Mouse (Mus musculus): ENCODE measurements around the gene Omg. TPM values are rescaled to one million over a fixed set of nuclear protein-coding genes. Genes with fewer than 3 reads are reported as not detected.

Omg gene
- polyA plus RNA-seq, 1 experiment, result 0.04 TPM

DNA sequence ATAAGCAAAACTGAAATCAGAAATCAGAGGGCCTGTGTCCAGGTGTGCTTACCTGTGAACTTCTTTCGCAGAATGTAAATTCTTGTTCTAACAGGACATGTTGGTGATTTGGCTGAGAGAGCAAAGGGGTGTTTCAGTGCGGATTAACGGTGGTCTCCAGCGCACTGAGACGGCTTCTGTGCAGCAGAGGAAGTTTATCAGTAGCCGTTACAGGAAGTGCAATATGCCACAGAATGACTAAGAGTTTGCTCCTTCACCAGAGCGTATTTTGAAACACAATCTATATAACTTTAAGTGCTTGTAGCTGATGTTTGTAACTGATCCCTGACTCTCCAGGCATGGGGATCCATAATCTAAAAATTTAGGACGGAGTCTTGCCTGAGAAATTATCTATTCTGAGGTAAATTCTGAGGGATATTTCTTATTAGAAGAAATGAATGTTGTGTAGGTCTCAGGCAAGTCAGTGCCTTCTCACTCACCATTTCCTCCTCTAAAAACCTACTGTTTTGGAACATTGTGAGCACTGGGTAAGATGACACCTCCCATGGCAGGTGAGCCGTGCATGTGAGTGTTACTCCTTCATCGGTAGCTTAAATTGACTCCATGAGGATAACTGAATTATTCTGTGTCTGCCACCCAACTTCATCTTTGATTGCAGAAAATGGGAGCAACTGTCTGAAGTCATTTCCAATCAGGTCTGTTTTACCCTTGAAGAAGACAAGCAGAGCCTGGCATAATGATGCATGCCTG lies 19.9 kb upstream of the Omg start, which contains the start of gene Evi2b:
Gene Evi2b (minus strand): TSS at position 203 of the 750 bp plus-strand sequence.
- no peak for TF ChIP-seq GATA1 (IDR thresholded peaks at IDR 0.05; ENCODE audit: low read length)

DNA sequence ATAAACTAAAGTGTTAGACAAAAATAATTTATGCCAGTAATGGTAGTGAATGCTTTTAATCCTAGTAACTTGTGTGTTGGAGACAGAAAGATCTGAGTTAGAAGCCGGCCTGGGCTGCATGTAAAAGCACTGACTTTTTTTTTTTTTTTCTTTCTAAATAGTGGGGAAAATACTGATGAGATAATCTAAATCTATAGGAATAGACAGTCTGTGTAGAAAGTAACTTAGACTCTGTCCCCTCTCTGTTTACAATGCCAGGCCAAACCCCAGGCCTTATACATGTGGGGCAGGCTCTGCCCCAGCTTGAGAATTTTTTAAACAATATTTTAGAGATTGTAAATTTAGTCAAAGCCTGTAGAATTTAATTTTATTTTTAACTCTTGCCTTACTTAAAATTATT lies 19.1 kb upstream of the Omg start:
- TF ChIP-seq GATA1 (IDR thresholded peaks at IDR 0.05; ENCODE audit: low read length), result no peak

DNA sequence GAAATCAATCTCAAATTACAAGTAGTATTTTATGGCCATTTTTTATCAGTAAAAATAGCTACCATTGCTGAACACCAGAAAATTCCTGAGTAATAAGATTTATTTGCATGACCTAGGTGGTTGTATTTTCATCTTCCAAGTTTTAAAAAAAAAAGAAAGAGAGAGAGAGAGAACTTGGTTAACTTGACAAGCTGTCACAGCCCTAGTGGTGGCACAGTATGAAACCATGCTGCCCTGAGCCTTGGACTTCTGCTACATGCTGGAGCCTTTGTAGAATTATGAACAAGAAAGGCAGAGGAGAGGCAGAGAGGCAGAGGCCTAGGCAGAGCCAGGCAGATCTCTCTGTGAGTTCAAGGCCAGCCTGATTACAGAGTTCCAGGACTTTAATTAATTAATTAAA lies 18.0 kb upstream of the Omg start:
- TF ChIP-seq GATA1 (IDR thresholded peaks at IDR 0.05; ENCODE audit: low read length), result no peak

DNA sequence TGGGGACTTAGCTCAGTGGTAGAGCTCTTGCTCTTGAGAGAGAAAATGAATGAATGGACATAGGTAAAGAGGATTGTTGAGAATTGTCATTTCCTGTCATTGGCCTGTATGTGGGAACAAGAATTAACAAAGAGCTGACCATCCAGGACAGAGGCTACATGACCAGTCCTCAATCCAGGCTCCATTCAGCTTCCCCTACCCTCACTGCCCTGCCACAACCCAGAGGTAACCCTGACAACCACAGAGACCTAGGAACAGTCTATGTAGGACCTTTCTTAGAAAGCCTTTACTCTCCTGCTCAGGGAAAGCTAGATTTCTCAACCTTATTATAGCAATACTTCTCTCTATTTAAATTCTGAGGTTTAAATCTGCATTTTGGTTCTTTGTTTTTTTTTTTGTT lies 16.9 kb upstream of the Omg start:
- no peak for TF ChIP-seq GATA1 (IDR thresholded peaks at IDR 0.05; ENCODE audit: low read length)

DNA sequence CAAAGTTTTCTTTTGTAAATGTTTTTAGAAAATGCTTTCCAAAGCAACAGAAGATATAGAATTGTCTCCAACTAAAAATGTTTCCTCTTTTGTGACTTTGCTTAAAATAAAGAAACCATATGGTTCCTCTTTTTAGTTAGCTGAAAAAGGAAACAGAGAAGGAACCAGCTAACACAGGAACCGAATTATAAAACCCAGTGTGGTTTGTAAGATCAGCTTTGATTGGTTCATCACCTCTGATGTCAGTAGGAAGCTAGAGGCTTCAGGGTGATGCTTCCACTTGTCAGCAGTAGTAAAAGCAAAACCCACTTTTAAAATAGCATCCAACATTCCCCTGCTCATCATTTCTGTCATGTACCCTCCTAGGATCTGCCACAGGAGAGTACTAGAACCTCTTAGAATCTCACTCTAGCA lies 16.0 kb upstream of the Omg start:
- TF ChIP-seq GATA1 (IDR thresholded peaks at IDR 0.05; ENCODE audit: low read length), result no peak

DNA sequence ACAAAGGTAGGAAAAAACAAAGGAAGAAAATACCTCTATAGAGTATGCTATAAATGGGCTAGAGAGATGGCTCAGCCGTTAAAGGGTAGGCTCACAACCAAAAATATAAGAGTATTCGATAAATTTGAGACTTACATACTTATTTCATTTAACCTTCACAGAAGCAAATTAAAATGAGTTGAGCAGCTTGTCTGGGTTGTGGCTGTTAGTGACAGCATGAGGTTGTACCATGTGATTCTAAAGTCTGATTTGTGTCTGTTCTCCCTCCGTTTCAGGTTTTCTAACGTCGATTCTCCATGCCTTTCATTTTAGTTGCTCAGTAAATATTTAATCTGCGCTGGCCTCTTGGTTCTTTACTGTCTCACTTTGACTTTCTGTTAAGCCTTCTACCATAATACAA lies 15.4 kb upstream of the Omg start:
- no peak for TF ChIP-seq GATA1 (IDR thresholded peaks at IDR 0.05; ENCODE audit: low read length)

DNA sequence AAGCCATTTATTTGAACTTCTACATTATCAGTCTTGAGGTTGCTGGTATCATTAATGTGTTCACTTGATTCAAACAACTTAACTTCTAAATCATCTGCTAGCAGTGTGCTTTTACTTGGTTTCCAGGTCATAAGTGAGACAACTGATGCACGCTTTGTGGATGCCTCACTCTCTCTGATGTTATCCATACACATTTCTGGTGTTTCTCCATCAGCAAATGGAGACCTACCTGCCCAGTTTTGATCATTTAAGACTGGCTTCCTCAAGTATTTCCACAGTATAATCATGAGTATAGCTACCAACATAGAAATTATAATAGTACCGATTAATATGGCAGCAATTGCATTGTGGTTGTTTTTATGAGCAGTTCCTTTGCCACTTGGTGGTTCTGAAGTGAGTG lies 11.9 kb upstream of the Omg start:
- TF ChIP-seq GATA1 (IDR thresholded peaks at IDR 0.05; ENCODE audit: low read length), result no peak

DNA sequence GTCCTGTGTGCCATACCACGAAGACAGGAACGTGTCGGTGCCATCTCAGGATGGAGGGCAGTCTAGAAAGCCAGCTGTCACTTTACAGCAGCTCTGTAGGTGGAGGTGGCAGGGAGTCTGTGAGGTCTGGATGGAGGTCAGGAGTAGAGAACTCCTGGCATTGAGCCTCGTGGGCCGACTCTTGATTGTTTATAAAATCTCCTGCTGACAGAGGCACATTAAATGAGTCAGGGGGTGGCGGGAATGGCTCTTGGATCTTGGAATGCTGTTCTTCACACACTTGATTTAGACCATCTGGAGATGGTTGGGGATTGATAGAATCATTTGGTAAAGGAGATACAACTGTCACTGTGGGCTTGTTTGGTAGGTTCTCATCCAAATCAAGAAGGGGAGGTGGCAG lies 11.4 kb upstream of the Omg start:
- TF ChIP-seq GATA1 (IDR thresholded peaks at IDR 0.05; ENCODE audit: low read length), result no peak

DNA sequence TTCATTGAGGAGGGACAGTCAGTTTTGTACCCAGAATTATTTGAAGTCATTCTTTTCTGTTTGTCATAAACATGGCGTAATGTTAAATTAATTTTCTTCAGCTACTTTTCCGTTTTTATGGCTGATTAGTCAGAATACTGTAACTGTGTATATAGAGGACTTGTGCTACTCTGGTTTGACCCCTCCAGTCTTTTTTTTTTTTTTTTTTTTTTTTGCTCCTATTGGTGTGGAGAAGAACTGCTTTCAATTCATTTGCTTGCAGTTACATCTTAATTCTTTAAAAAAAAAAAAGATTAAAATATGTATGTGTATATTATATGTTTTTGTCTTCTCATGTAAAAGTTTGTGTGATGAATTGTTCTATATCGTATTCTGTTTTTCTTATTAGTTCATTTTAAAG lies 8.1 kb upstream of the Omg start:
- no peak for TF ChIP-seq GATA1 (IDR thresholded peaks at IDR 0.05; ENCODE audit: low read length)

DNA sequence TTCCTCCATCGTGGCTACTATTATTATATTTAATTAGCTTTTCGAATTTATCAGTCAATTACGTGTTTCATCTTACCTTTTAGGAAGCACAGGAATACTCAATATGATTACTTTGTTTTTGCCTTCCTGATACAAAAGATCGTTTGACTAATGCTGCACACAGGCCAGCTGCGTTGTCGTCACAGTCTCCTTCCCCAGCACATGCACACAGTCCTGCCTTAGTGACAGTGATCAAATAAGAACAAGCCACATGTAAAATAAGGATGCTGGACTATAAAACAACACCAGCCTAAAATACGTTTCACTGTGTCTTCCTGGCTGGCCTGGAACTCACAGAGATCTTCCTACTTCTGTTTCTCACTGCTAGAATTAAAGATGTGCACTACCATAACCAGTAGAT lies 622 bp upstream of the Omg start:
- TF ChIP-seq GATA1 (IDR thresholded peaks at IDR 0.05; ENCODE audit: low read length), result no peak

DNA sequence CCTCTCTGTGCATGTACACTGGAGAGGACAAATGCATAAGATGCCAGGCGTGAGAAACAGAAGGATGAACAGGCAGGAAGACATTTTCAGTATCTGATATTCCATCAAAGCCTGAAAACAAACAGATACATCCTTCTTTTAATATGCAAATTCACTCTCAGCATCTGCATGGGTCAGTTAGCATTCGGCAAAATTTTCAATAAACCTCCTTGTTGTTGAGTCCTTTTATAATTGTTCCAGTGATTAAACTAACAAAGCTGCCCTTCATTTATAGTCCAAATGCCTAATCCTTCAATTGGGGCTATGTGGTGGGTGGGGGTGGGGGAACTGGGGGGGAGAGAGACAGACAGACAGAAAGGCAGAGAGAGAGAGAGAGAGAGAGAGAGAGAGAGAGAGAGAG lies 967 bp downstream of the Omg start:
- no peak for TF ChIP-seq GATA1 (IDR thresholded peaks at IDR 0.05; ENCODE audit: low read length)

DNA sequence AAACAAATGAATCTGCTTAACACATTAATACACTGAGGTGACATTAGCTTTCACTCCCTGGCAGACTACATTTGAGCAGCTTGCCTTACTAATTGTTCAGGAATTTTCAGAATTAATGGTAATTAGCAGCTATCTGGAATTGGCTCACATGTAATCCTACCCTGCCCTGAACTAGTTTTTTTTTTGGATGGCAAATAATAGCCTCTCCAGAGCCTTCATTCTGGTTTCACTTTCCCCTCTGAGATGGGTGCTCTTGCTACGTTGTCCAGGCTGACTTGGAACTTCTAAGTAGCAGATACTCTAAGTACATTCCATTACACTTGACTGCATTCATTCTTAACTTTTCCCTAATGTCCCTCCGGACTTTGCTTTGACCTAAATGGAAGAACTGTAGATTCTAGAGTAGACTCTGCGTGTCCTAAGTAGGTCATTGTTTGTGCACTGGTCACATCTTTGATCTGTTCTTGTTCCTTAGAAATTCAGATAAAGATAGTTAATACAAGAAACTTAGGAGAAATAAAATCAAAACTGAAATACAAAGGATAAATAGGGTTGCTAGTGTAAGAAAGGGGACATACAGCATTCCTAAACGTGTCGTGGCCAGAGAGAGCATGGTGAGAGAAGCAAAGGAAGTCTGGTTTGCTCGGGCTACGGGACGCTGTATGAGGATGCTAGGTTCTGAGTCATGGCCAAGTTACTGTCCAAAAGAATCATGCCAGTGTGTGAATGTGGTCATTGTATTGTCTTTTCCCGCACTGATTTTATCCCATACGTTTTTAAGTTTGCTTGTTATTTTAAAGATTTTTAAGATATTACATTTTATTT lies 8.7 kb downstream of the Omg start:
- no peak for TF ChIP-seq GATA1 (IDR thresholded peaks at IDR 0.05; ENCODE audit: low read length)

DNA sequence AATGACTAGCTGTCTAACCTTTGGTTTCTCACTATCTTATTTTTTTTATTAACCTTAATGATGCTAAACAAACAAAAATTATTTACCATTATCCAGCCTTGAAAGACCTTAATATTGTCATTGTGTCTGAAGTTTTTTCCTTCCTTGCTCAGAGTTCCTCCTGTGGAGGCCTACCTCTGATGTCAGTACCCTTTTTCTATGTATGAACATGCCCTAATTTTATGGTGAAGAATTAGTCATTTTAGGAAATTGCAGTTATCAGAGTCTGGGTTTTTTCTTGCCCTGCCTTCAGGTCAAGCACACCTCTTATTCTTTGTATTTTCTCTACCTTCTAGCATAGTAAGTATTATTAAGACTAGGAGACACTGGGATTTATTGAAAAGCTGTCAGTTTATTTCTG lies 19.2 kb downstream of the Omg start:
- TF ChIP-seq GATA1 (IDR thresholded peaks at IDR 0.05; ENCODE audit: low read length), result no peak

DNA sequence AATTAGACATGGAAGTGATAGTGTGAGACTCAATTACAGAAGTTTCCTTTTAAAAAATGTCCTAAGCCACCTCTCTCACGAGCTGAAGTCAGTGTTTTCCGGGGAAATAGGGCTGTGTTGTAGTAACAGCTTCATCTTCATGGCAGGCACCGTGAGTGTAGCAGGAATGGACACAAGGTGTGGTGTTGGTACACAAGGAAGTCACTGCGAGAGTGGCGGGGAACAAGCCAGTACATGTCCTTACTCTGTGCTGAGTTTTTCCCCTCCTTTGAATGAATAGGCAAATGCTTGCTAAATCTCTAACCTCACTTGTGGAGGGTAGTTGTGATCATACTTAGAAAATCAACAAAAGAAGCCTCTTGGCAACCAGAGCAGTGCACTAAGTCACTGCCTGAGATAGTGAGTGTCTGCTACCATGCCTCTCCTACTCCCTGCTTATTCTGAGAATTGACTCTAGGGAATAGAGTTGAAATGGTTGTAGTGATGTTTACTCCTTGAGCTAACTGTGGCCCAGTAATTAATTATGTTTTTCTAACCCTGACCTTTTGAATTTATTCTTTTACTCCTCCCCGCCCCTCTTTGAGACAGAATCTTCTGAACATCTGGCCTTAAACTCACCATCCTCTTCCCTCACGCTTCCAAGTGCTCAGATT lies 19.9 kb downstream of the Omg start:
- TF ChIP-seq GATA1 (IDR thresholded peaks at IDR 0.05; ENCODE audit: low read length), result no peak

DNA sequence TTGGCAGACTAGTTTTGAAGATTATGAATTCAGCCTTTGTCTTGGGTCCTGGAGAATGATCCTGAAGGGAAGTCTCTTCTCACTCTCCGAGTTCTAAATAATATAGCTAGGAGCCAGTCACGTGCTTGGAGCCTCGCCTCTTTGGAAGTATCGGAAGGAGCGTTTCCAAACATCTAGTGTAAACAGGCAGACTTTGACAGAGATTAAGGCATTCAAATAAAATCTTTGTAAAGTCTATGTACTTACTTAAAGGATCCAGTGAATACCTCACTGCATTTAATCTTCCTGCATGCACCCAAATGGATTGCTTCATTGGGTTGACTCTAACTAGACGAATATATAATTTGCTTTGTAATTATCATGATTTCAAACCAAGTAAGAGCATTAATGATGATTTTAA lies 20.5 kb downstream of the Omg start:
- TF ChIP-seq GATA1 (IDR thresholded peaks at IDR 0.05; ENCODE audit: low read length), result no peak

DNA sequence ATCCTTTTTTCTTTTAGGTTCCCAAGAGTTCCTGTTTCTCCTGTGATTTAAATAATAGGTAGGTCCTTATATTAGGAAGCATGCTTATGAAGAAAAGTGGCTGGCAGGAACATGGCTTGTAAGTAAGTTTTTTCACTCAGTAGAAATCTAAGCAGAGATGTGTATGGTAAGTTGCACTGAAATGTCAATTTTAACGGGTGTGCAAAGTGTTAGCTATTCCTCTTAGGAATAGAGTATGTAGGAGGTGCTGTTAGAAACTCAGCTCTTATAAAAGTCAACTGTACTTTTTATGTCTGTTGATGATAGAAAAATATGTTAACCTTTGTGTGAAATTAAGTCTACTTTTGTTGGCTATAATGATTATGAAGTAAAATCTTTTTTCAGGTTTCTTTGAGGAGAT lies 35.8 kb downstream of the Omg start:
- TF ChIP-seq GATA1 (IDR thresholded peaks at IDR 0.05; ENCODE audit: low read length), result no peak

Measured in G1E-ER4 (cell line).